Mouse (Mus musculus) liver (tissue): ENCODE results near the gene Pcnt.

Experiments
- DNase-seq: peaks from one replicate; pipeline ENCODE4 v3.0.0-alpha.2; 2020; ENCODE audit warnings: mixed read lengths

Pcnt gene

GRCm38 (mm10) chr10:76442178-76443088 is at the start of gene Pcnt:
Pcnt (minus strand) TSS chr10:76442786.
- peak; percentile 98 for DNase-seq

GRCm38 (mm10) chr10:76489205-76489604 is 46.6 kb upstream of the Pcnt start:
- no peak for DNase-seq

GRCm38 (mm10) chr10:76488265-76488664 is 45.7 kb upstream of the Pcnt start:
- DNase-seq: peak; percentile 33

GRCm38 (mm10) chr10:76486302-76486701 is 43.7 kb upstream of the Pcnt start:
- no peak for DNase-seq

GRCm38 (mm10) chr10:76481480-76481879 is 38.9 kb upstream of the Pcnt start:
- no peak for DNase-seq

- DNase-seq: no peak
These were observed 38.3 kb upstream of the Pcnt start for GRCm38 (mm10) chr10:76480851-76481250.

- no peak for DNase-seq
These were observed 31.2 kb upstream of the Pcnt start for GRCm38 (mm10) chr10:76473759-76474158.

GRCm38 (mm10) chr10:76468203-76469162 is 25.9 kb upstream of the Pcnt start, which contains the start of the genes Mcm3ap and Ybey:
Mcm3ap (plus strand) TSS chr10:76468927.
Ybey (minus strand) TSS chr10:76469114.
- DNase-seq: peak; percentile 90

GRCm38 (mm10) chr10:76462721-76463120 is 20.1 kb upstream of the Pcnt start:
- DNase-seq: no peak

- DNase-seq: no peak
These were observed 19.7 kb upstream of the Pcnt start for GRCm38 (mm10) chr10:76462312-76462711.

GRCm38 (mm10) chr10:76461255-76461654 is 18.7 kb upstream of the Pcnt start:
- no peak for DNase-seq

GRCm38 (mm10) chr10:76455289-76455688 is 12.7 kb upstream of the Pcnt start:
- DNase-seq: peak; percentile 39

GRCm38 (mm10) chr10:76448851-76449250 is 6.3 kb upstream of the Pcnt start, which contains the start of gene 2610028H24Rik:
2610028H24Rik (plus strand) TSS chr10:76449081.
- DNase-seq: no peak

- DNase-seq: no peak
These were observed 5.0 kb upstream of the Pcnt start for GRCm38 (mm10) chr10:76447406-76448229.

- peak; percentile 47 for DNase-seq
These were observed 3.6 kb upstream of the Pcnt start for GRCm38 (mm10) chr10:76445996-76446681.

- DNase-seq: no peak
These were observed 2.3 kb downstream of the Pcnt start, which contains the start of gene AC141477.1 for GRCm38 (mm10) chr10:76440281-76440680. AC141477.1 (minus strand) TSS chr10:76440444.

GRCm38 (mm10) chr10:76439107-76439890 is 3.3 kb downstream of the Pcnt start:
- no peak for DNase-seq

- no peak for DNase-seq
These were observed 8.7 kb downstream of the Pcnt start for GRCm38 (mm10) chr10:76433925-76434324.

GRCm38 (mm10) chr10:76425674-76426073 is 16.9 kb downstream of the Pcnt start:
- DNase-seq: no peak

- no peak for DNase-seq
These were observed 25.8 kb downstream of the Pcnt start for GRCm38 (mm10) chr10:76416811-76417210.

GRCm38 (mm10) chr10:76408520-76408919 is 34.1 kb downstream of the Pcnt start:
- DNase-seq: no peak
